Mouse (Mus musculus): Measurements from ENCODE around the gene Cdc42bpg.

DNA sequence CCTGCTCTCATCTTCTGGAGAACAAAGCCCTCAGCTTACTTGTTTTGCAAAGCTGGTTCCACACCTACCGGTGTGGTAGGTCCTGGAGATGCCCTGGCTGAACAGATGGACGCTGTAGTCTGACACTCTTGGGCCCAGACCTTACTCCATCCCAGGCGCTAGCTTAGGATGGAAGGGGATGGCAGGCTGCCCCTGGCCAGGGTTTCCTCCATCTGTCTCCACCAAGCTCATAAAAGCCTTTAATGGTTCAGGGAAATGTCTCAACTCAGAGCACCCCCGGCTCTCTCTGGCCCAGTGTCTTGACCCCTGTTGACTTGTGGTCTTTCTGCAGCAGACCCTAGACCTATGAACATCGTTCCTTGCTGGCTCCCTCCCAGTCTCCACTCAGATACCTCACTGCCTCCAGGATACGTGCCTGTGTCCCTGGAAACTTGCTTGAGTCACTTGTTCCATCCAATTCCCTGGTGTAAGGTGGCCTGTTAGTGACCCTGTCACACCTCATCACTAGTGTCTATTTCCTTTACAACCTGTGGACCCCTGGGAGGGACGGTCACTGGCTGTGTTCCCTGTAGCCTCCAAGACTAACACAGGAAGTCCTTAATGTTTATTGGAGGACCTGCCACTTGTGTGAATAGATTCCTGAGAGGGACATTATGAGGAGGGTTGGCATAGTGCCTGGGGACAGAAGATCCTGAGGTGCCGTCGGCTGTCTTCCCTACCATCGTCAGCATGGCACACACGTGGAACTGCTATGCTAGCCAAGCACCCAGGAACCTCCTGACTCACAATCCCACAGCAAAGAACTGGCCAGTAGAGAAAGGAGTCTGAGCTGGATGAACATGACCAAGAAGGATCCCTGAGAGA is 38.7 kb upstream of the Cdc42bpg start:
- TF ChIP-seq ZKSCAN1 (IDR thresholded peaks at IDR 0.05; ENCODE audit: low read depth, low read length) (no peak), MEF2A (IDR thresholded peaks at IDR 0.05; ENCODE audit: extremely low read depth, insufficient replicate concordance, low read depth, low read length, poor library complexity, severe bottlenecking) (no peak), USF1 (IDR thresholded peaks at IDR 0.05; ENCODE audit: low read depth, low read length) (no peak), CTCF (IDR thresholded peaks at IDR 0.05 in 2 of 3, conservative IDR thresholded peaks at IDR 0.05 in 1 of 3; ENCODE audit: control insufficient read depth in 1 of 3, insufficient read depth in 1 of 3, low read depth in 2 of 3, low read length in 3 of 3, poor library complexity in 1 of 3, severe bottlenecking in 1 of 3) (no peak)

Measured in MEL (cell line).